15 mouse cellular contexts compared by ENCODE assay signal in genomic region chr9:118012928-118013327, GRCm38 (mm10).
"Had no signal": no experiment of that assay in that cellular context is flagged by ENCODE, and none has a peak within 500 bp of the region (broad histone marks: within the 10 kb centered on the region; RNA-seq: fewer than 3 reads in every experiment).

No protein-coding gene starts in this region.

- H3K4me1 ChIP-seq: neural tube, embryonic 15.5 days; stomach, embryonic 15.5 days had no signal

- H3K9ac ChIP-seq: neural tube, embryonic 15.5 days; stomach, embryonic 15.5 days had no signal

- H3K9me3 ChIP-seq: neural tube, embryonic 15.5 days; stomach, embryonic 15.5 days had no signal

- H3K4me3 ChIP-seq: neural tube, embryonic 15.5 days; stomach, embryonic 15.5 days had no signal

- H3K36me3 ChIP-seq: neural tube, embryonic 15.5 days; stomach, embryonic 15.5 days had no signal

- H3K27me3 ChIP-seq: neural tube, embryonic 15.5 days; stomach, embryonic 15.5 days had no signal

- H3K27ac ChIP-seq: neural tube, embryonic 15.5 days; stomach, embryonic 15.5 days; stomach, postnatal 0 days had no signal

- H3K4me2 ChIP-seq: neural tube, embryonic 15.5 days; stomach, embryonic 15.5 days had no signal

- DNase-seq: retina, postnatal 1 day; right cerebral cortex, adult 18-20 months; right cerebral cortex, postnatal 14 days; right cerebral cortex, postnatal 25 days; right cerebral cortex, postnatal 4 days; spleen, adult 18-20 months; thymus, adult 18-20 months; thymus, adult 2 months; thymus, postnatal 14 days; thymus, postnatal 25 days; thymus, postnatal 36 days; thymus, postnatal 4 days had no signal
